Mouse (Mus musculus) forebrain, postnatal 0 days (tissue): ENCODE measurements around the gene Plcz1. TPM values are rescaled to one million over a fixed set of nuclear protein-coding genes. Genes with fewer than 3 reads are reported as not detected.

ENCODE experiments used
- ATAC-seq: fragments of 200-750 bp; cut with Nextera tagmentation; 2 replicates; pipeline ENCODE4 v1.8.0; 2017; ENCODE audit warnings: mild to moderate bottlenecking, moderate library complexity
- DNase-seq: peaks from one replicate; pipeline ENCODE4 v3.0.0-alpha.2; 2015
- H3K27ac ChIP-seq: fragments of 300-500 bp; sonication (generic); 2 replicates; pipeline ENCODE4 v1.5.1; 2014; ENCODE audit warnings: low read depth, mild to moderate bottlenecking, antibody characterized with exemption, low read length, moderate library complexity, mixed read lengths
- H3K27me3 ChIP-seq: fragments of 300-500 bp; sonication (generic); 2 replicates; pipeline ENCODE4 v1.6.1; 2014; ENCODE audit warnings: mild to moderate bottlenecking, low read length, mixed read lengths; ENCODE audit not compliant: insufficient read depth
- H3K36me3 ChIP-seq: fragments of 300-500 bp; sonication (generic); 2 replicates; pipeline ENCODE4 v1.6.1; 2014; ENCODE audit warnings: mild to moderate bottlenecking, moderate library complexity; ENCODE audit not compliant: insufficient read depth
- H3K4me1 ChIP-seq: fragments of 300-500 bp; sonication (generic); 2 replicates; pipeline ENCODE4 v1.6.1; 2014; ENCODE audit warnings: antibody characterized with exemption; ENCODE audit not compliant: insufficient read depth
- H3K4me2 ChIP-seq: fragments of 300-500 bp; sonication (generic); 2 replicates; pipeline ENCODE4 v1.6.1; 2014; ENCODE audit warnings: low read depth, mild to moderate bottlenecking, moderate library complexity
- H3K4me3 ChIP-seq: fragments of 300-500 bp; sonication (generic); 2 replicates; pipeline ENCODE4 v1.5.1; 2014; ENCODE audit warnings: low read depth, low read length, mixed read lengths
- H3K9ac ChIP-seq: fragments of 300-500 bp; sonication (generic); 2 replicates; pipeline ENCODE4 v1.6.1; 2014; ENCODE audit warnings: mild to moderate bottlenecking
- H3K9me3 ChIP-seq: fragments of 300-500 bp; sonication (generic); 2 replicates; pipeline ENCODE4 v1.6.1; 2016; ENCODE audit warnings: low read length
- CTCF ChIP-seq: sonication (generic); IDR thresholded peaks from 2 replicates; pipeline ENCODE4 v1.5.1; 2016; ENCODE audit warnings: antibody characterized with exemption, control low read depth, low read depth
- WGBS: fragments of 180-500 bp; shearing (Covaris S2); extraction: QIAGEN DNeasy Blood & Tissue Kit; methylation state at CpG from one replicate; pipeline ENCODE4 v1.1.7; 2014; 5-methylcytosine and 5-hydroxymethylcytosine counted together
- polyA plus RNA-seq: library from polyadenylated mRNA; unstranded; fragments of >200 nt; fragmentation: Nextera tagmentation; extraction: Ambion mirVana; gene quantifications from 2 replicates; pipeline ENCODE4 v1.2.1, GENCODE M21; 2015
- total RNA-seq: library from RNA; depleted of rRNA; stranded (reverse); fragments of >200 nt; gene quantifications from 2 replicates; pipeline ENCODE4 v1.2.3, GENCODE M21; 2014; rRNA removed

The Plcz1 gene
- total and polyA plus RNA-seq, 2 experiments from 2014 or later: 0.90 to 1.00 TPM

DNA sequence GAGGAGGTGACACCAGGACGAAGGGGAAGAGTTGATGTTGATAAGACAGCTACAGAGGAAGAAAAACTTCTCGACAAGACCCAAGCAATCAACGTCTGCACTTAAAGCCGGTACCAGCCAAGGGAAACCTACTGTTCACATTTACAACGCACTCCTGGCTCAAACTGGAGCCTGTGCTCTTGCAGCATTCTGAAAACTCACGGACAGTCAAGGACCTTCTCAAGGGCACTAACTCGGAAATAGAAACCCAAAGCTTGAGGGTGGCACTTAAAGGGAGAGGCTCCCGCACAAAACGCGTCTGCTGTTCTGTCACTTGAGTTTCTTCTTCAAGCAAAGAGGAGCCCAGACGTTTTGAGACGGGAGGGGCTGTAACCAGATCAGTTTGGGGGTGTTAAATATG lies 87.7 kb downstream of the Plcz1 start:
- H3K27me3 ChIP-seq: no peaks in the 10 kb centered on the region
- no peak overlapping the region for H3K27ac ChIP-seq
- ATAC-seq: no peak
- no peak overlapping the region for H3K9ac ChIP-seq
- TF ChIP-seq CTCF: no peak
- no peak for DNase-seq
- no peak overlapping the region for H3K4me2 ChIP-seq
- H3K9me3 ChIP-seq: no peaks in the 10 kb centered on the region
- no peaks in the 10 kb centered on the region for H3K4me1 ChIP-seq
- H3K4me3 ChIP-seq: no peak overlapping the region
- H3K36me3 ChIP-seq: no peaks in the 10 kb centered on the region
- WGBS: 89% methylated on average over 12 of the region's 12 CpGs

DNA sequence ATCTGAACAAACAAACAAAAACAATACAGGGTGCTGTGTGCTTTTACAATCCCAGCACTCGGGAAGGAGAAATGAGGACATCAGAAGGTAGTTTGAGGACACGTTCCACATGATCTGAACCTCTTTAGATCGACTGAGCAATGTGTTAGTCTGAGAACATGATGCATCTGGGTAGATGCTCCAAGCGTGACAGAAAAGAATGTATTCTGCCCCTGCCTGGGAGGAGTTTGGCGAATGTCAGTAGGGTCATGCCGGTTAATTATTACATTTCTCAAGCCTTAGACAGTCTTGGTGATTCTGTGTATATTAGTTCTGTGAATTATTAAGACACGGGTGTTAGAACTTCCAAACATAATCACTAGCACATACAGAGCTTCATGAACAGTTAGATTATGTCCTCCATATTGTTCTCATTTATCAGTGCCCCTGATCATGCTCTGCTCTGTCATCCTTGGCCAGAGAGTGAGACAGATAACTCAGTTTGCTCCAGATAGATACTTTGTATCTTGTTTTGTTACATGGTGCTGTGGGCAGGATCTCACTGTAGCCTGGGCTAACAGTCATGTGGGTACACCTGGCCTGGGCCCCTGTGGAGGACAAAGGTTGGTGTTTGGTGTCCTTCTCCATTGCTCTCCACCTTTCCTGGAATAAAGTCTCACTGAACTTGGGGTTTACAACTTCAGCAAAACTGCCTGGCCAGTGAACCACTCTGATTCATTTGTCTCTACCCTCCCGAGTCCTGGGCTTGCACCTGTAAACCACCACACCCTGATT lies 94.0 kb downstream of the Plcz1 start:
- DNase-seq (no peak), ATAC-seq (no peak)
- WGBS: 91% methylated on average over 8 of the region's 8 CpGs
- Histone ChIP-seq H3K27ac (no peak overlapping the region), H3K4me2 (no peak overlapping the region), H3K9me3 (0 out of 2 replicates have a peak, but pooled peaks cover 4% of the 10 kb centered on the region), H3K27me3 (no peaks in the 10 kb centered on the region), H3K4me1 (no peaks in the 10 kb centered on the region), H3K36me3 (no peaks in the 10 kb centered on the region), H3K4me3 (no peak overlapping the region), H3K9ac (no peak overlapping the region)
- TF ChIP-seq CTCF: no peak

Other genes starting within 250 kb of the Plcz1 start
- not detected in 2 replicates for gene Capza3, start 205 bp downstream of the Plcz1 start, total RNA-seq
- not detected in 2 replicates for gene Capza3, start 205 bp downstream of the Plcz1 start, polyA plus RNA-seq